8 mouse cellular contexts compared by ENCODE assay signal in the genomic region with DNA sequence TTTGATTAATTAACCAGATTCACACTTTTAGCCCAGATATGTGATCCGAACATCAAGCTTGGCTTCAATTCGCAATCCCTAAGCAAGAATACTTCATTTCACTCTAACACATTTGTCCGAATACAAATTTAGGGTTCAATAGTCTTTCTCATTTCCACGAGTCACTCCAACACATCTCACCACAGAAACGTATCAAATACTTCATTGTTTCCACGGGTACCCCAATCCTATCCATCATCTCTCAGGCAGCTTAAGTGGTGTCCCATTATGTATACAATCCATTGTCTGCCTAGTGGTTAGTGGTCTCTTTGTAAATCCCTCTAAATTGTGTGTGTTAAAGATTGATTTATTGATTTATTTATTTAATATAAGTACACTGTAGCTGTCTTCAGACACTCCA. TPM values are rescaled to one million over a fixed set of nuclear protein-coding genes. Genes with fewer than 3 reads are reported as not detected.
DNase-seq lines count a peak whose midpoint lies in the region; ATAC-seq lines count a peak whose summit lies in the region.
"Had no signal": no experiment of that assay in that cellular context is flagged by ENCODE, and none has a peak within 500 bp of the region (broad histone marks: within the 10 kb centered on the region; RNA-seq: fewer than 3 reads in every experiment).

No protein-coding gene starts in this region.

- no peak for DNase-seq in lung, adult 18-20 months
- no peak for DNase-seq in limb, embryonic 10.5 days (ENCODE audit: low spot score)
- no peak for DNase-seq in left cerebral cortex, adult 11 months (ENCODE audit: low spot score)
- no peak for DNase-seq in embryo, embryonic 10 days (ENCODE audit: low spot score)
- DNase-seq: kidney, postnatal 25 days had no signal

- peak overlapping the region; percentile 83 for H3K4me2 ChIP-seq in lung, embryonic 16.5 days (ENCODE audit: low read depth, low read length)
- peak overlapping the region; percentile 73 for H3K4me2 ChIP-seq in embryonic facial prominence, embryonic 15.5 days (replicated peaks)
- peak overlapping the region; percentile 63 for H3K4me2 ChIP-seq in stomach, embryonic 15.5 days

- H3K4me3 ChIP-seq in lung, embryonic 16.5 days (ENCODE audit: low read length): peak overlapping the region; percentile 88; the same call in 1 of the 2 replicates
- peak overlapping the region; percentile 80 for H3K4me3 ChIP-seq in embryonic facial prominence, embryonic 15.5 days (replicated peaks)
- H3K4me3 ChIP-seq in limb, embryonic 10.5 days: peak overlapping the region; percentile 93
- peak overlapping the region; percentile 74; the same call in 1 of the 2 replicates for H3K4me3 ChIP-seq in stomach, embryonic 15.5 days (replicated peaks)

- no peaks in the 10 kb centered on the region for H3K27me3 ChIP-seq in lung, embryonic 16.5 days (ENCODE audit: control insufficient read depth, insufficient read depth, low read depth, low read length)
- no peaks in the 10 kb centered on the region for H3K27me3 ChIP-seq in embryonic facial prominence, embryonic 15.5 days
- no peaks in the 10 kb centered on the region for H3K27me3 ChIP-seq in limb, embryonic 10.5 days (ENCODE audit: low read depth, poor library complexity, severe bottlenecking)
- no peaks in the 10 kb centered on the region for H3K27me3 ChIP-seq in stomach, embryonic 15.5 days (replicated peaks)

- H3K36me3 ChIP-seq in lung, embryonic 16.5 days (ENCODE audit: control insufficient read depth, insufficient read depth, low read length): peaks cover 28% of the 10 kb centered on the region
- peaks cover 29% of the 10 kb centered on the region for H3K36me3 ChIP-seq in embryonic facial prominence, embryonic 15.5 days
- H3K36me3 ChIP-seq in limb, embryonic 10.5 days: peaks cover 56% of the 10 kb centered on the region
- H3K36me3 ChIP-seq in stomach, embryonic 15.5 days: peaks cover 15% of the 10 kb centered on the region; the same call in 1 of the 2 replicates

- peaks cover 13% of the 10 kb centered on the region for H3K4me1 ChIP-seq in lung, embryonic 16.5 days (replicated peaks; ENCODE audit: control insufficient read depth, insufficient read depth, low read length)
- H3K4me1 ChIP-seq in embryonic facial prominence, embryonic 15.5 days: peaks cover 11% of the 10 kb centered on the region
- peaks cover 13% of the 10 kb centered on the region for H3K4me1 ChIP-seq in limb, embryonic 10.5 days
- H3K4me1 ChIP-seq in stomach, embryonic 15.5 days: peaks cover 6% of the 10 kb centered on the region; the same call in 1 of the 2 replicates

- no peak for ATAC-seq in lung, embryonic 16.5 days (ENCODE audit: low read depth)
- no peak for ATAC-seq in embryonic facial prominence, embryonic 15.5 days (ENCODE audit: insufficient number of reproducible peaks, low FRiP score, low TSS enrichment, low read depth)
- no peak for ATAC-seq in stomach, embryonic 15.5 days (ENCODE audit: insufficient read depth, low FRiP score, low read depth)

- 57% methylated on average over 6 of the region's 6 CpGs for WGBS in lung, embryonic 16.5 days
- WGBS in embryonic facial prominence, embryonic 15.5 days: 77% methylated on average over 6 of the region's 6 CpGs
- WGBS in limb, embryonic 10.5 days: 90% methylated on average over 6 of the region's 6 CpGs
- 55% methylated on average over 6 of the region's 6 CpGs for whole genome bisulfite sequencing in stomach, embryonic 15.5 days

- no peaks in the 10 kb centered on the region for H3K9me3 ChIP-seq in lung, embryonic 16.5 days (ENCODE audit: control insufficient read depth, low read length)
- no peaks in the 10 kb centered on the region for H3K9me3 ChIP-seq in embryonic facial prominence, embryonic 15.5 days (replicated peaks)
- H3K9me3 ChIP-seq in limb, embryonic 10.5 days (replicated peaks): no peaks in the 10 kb centered on the region
- no peaks in the 10 kb centered on the region for H3K9me3 ChIP-seq in stomach, embryonic 15.5 days

- H3K27ac ChIP-seq in lung, embryonic 16.5 days (ENCODE audit: low read length): no peak overlapping the region
- no peak overlapping the region for H3K27ac ChIP-seq in embryonic facial prominence, embryonic 15.5 days (replicated peaks)
- H3K27ac ChIP-seq in limb, embryonic 10.5 days: no peak overlapping the region
- H3K27ac ChIP-seq in stomach, embryonic 15.5 days: no peak overlapping the region

- H3K9ac ChIP-seq in lung, embryonic 16.5 days (ENCODE audit: low read length): no peak overlapping the region; the same call in 1 of the 2 replicates
- H3K9ac ChIP-seq in embryonic facial prominence, embryonic 15.5 days: no peak overlapping the region
- no peak overlapping the region for H3K9ac ChIP-seq in stomach, embryonic 15.5 days

RNA-seq across cellular contexts. Expression of gene Rps13, which starts 1.1 kb away (rescaled TPM):
- 711 and 717 TPM in 2 replicates for polyA plus RNA-seq in lung, embryonic 16.5 days (2015; fragmentation: Nextera tagmentation; extraction: Ambion mirVana)
- polyA plus RNA-seq in embryonic facial prominence, embryonic 15.5 days (2015; fragmentation: Nextera tagmentation; extraction: Ambion mirVana): 696 and 834 TPM in 2 replicates
- 840 and 992 TPM in 2 replicates for polyA plus RNA-seq in limb, embryonic 10.5 days (2016; fragmentation: Nextera tagmentation; extraction: Ambion mirVana)
- polyA plus RNA-seq in stomach, embryonic 15.5 days (2015; fragmentation: Nextera tagmentation; extraction: Ambion mirVana): 728 and 831 TPM in 2 replicates

RNA-seq across cellular contexts. Expression of gene Plekha7, which starts 27.0 kb away (rescaled TPM):
- 10.9 and 14.0 TPM in 2 replicates for polyA plus RNA-seq in lung, embryonic 16.5 days (2015; fragmentation: Nextera tagmentation; extraction: Ambion mirVana)
- 15.4 and 16.1 TPM in 2 replicates for polyA plus RNA-seq in embryonic facial prominence, embryonic 15.5 days (2015; fragmentation: Nextera tagmentation; extraction: Ambion mirVana)
- 5.8 and 6.9 TPM in 2 replicates for polyA plus RNA-seq in limb, embryonic 10.5 days (2016; fragmentation: Nextera tagmentation; extraction: Ambion mirVana)
- polyA plus RNA-seq in stomach, embryonic 15.5 days (2015; fragmentation: Nextera tagmentation; extraction: Ambion mirVana): 17.4 and 19.3 TPM in 2 replicates
